Mouse (Mus musculus) gastrocnemius, postnatal 36 days (tissue): Measurements from ENCODE around the gene Morc3. TPM values are rescaled to one million over a fixed set of nuclear protein-coding genes. Genes with fewer than 3 reads are reported as not detected.
"Not testable (repeated sequence)": the region's sequence is repeated elsewhere in the genome, so short reads cannot be mapped to it uniquely, and the experiment has no call there.

ENCODE experiments used
- DNase-seq, 2 experiments: peaks; one replicate each; pipeline ENCODE4 v3.0.0; 2022
- intact Hi-C: fragments of 180-260 bp; cut with DNase I; formaldehyde crosslinking; loops from one replicate; pipeline ENCODE4 v1.15.1; 2025
- total RNA-seq, 2 experiments: library from RNA; stranded (reverse); gene quantifications; 2 replicates each; pipeline ENCODE4 v1.2.3; 2021

Gene Morc3
- total RNA-seq, 2 experiments from 2014 or later: 7.7 to 10.3 TPM

- intact Hi-C loops: no loop called here
Observed at GRCm38 (mm10) chr16:93817371-93817770, 14.6 kb upstream of the Morc3 start.

GRCm38 (mm10) chr16:93818691-93819324 is 13.1 kb upstream of the Morc3 start:
- intact Hi-C loops: no loop called here

More at GRCm38 (mm10) chr16:93817371-93817770, 14.6 kb upstream of the Morc3 start:
- no peak for DNase-seq

GRCm38 (mm10) chr16:93819325-93819696 is 12.6 kb upstream of the Morc3 start:
- intact Hi-C loops: no loop called here
- no peak for DNase-seq

More at GRCm38 (mm10) chr16:93818691-93819324, 13.1 kb upstream of the Morc3 start:
- no peak for DNase-seq

- no peak for DNase-seq
- intact Hi-C loops: no loop called here
Observed at GRCm38 (mm10) chr16:93820040-93820439, 11.9 kb upstream of the Morc3 start.

GRCm38 (mm10) chr16:93821706-93822105 is 10.2 kb upstream of the Morc3 start:
- intact Hi-C loops: no loop called here
- DNase-seq: no peak

- intact Hi-C loops, DNase-seq: not testable (repeated sequence)
Observed at GRCm38 (mm10) chr16:93822433-93823225, 9.3 kb upstream of the Morc3 start.

GRCm38 (mm10) chr16:93824799-93825198 is 7.1 kb upstream of the Morc3 start:
- intact Hi-C loops: no loop called here
- no peak for DNase-seq

- intact Hi-C loops: no loop called here
- DNase-seq: no peak
Observed at GRCm38 (mm10) chr16:93825463-93825862, 6.5 kb upstream of the Morc3 start.

- DNase-seq: no peak
- intact Hi-C loops: no loop called here
Observed at GRCm38 (mm10) chr16:93826054-93826453, 5.9 kb upstream of the Morc3 start.

GRCm38 (mm10) chr16:93826478-93826877 is 5.4 kb upstream of the Morc3 start:
- intact Hi-C loops, DNase-seq: not testable (repeated sequence)

- no peak for DNase-seq
- intact Hi-C loops: no loop called here
Observed at GRCm38 (mm10) chr16:93826909-93827308, 5.0 kb upstream of the Morc3 start.

GRCm38 (mm10) chr16:93829526-93829925 is 2.4 kb upstream of the Morc3 start:
- no peak for DNase-seq
- intact Hi-C loops: no loop called here

GRCm38 (mm10) chr16:93830071-93830470 is 1.9 kb upstream of the Morc3 start:
- no peak for DNase-seq
- intact Hi-C loops: no loop called here

GRCm38 (mm10) chr16:93830916-93831315 is 1.0 kb upstream of the Morc3 start:
- no peak for DNase-seq
- intact Hi-C loops: no loop called here

- DNase-seq: peak in 1 of 2 experiments; percentile 50
Observed at GRCm38 (mm10) chr16:93832451-93833276, 743 bp downstream of the Morc3 start.

GRCm38 (mm10) chr16:93833551-93833950 is 1.6 kb downstream of the Morc3 start:
- no peak for DNase-seq
- intact Hi-C loops: no loop called here

More at GRCm38 (mm10) chr16:93832451-93833276, 743 bp downstream of the Morc3 start:
- intact Hi-C loops: no loop called here

GRCm38 (mm10) chr16:93834076-93834475 is 2.2 kb downstream of the Morc3 start:
- no peak for DNase-seq
- intact Hi-C loops: no loop called here

- intact Hi-C loops: no loop called here
- no peak for DNase-seq
Observed at GRCm38 (mm10) chr16:93839049-93839448, 7.1 kb downstream of the Morc3 start.

GRCm38 (mm10) chr16:93850527-93850926 is 18.6 kb downstream of the Morc3 start:
- no peak for DNase-seq
- intact Hi-C loops: no loop called here

GRCm38 (mm10) chr16:93859967-93860366 is 28.0 kb downstream of the Morc3 start:
- intact Hi-C loops: no loop called here
- DNase-seq: no peak

GRCm38 (mm10) chr16:93860686-93861085 is 28.8 kb downstream of the Morc3 start:
- no peak for DNase-seq
- intact Hi-C loops: no loop called here
